Mouse (Mus musculus) heart, adult 9 months (tissue): ENCODE results near the gene Spock2.
"Not testable (repeated sequence)": the region's sequence is repeated elsewhere in the genome, so short reads cannot be mapped to it uniquely, and the experiment has no call there.

ENCODE experiments used
- DNase-seq, 2 experiments: peaks; one replicate each; pipeline ENCODE4 v3.0.0; 2022; ENCODE audit warnings: low spot score in 2 of 2

Gene Spock2

DNA sequence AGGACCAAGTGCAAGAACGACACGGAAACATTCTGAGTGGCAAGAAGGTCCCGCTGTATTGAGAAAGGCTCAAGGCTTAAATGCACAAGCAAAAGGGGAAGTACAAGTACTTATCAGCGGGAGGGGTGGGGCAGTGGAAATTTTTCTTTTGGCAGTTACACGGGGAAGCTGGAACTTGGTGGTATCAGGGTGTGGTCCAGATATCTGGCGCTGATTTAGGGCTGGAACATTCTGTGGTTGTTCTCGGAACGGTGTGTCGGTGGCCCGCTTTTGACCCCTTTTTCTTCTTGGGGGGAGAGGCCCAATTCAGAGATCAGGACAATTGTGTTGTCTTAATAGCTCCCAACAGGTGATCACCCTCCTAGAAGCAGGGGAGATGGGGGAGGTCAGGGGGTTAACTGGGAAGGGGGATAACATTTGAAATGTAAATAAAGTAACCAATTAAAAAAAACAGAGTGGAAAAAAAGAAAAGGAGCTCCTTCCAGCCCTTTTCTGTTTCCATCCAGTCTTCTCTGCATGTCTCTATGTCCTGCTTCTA lies 41.6 kb downstream of the Spock2 start:
- peak; percentile 32 to 41 for DNase-seq

GRCm38 (mm10) chr10:60148087-60148486 lies 42.1 kb downstream of the Spock2 start:
- peak; percentile 35 to 62 for DNase-seq

DNA sequence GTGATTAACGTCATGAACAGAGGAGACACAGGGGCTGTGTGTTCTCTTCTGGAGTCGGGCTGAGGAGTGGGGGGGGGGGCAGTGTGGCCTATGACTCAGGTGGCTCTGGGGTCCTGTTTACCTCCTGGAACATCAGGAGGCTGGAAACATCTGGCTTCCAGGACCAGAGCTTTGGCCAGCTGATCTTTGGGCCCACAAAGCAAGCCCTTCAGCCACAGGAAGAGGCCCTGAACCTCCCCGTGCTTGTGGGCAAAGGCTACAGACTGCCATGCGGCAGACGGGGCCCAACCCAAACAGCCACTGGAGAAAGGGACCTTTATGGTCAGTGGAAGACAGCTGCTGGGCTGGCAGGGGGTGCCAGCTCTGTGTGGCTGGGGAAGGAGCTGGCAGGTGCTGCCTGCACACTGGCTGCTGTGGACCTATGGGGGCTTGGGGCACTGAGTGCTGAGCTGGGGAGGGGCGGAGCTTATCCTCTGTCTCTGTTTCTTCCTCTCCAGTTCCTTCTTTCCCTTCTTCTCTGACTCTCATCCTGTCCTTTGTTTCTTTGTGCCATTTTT lies 45.2 kb downstream of the Spock2 start:
- DNase-seq = no peak

- DNase-seq = no peak
Measured at GRCm38 (mm10) chr10:60156016-60156415, 50.0 kb downstream of the Spock2 start.

- no peak for DNase-seq
Measured at GRCm38 (mm10) chr10:60158144-60158543, 52.1 kb downstream of the Spock2 start.

DNA sequence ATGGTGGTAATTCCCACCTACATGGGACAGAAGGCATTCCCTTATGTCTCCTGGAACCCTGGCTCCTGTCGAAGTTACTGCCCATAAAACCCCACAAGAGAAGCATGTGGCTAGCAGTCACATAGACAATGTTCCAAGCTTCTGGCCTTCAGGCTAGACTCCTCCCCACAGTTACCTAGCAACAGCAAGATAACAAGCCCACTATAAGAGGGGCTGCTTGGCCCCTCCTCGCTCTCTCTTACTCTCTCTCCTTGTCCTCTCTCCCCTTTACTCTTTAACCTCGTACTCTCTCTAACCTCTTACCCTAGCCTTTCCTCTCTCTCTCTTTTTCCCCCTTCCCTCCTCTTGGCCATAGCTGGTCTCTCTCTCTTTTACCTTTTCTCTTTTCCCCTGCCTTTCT lies 55.4 kb downstream of the Spock2 start:
- not testable (repeated sequence) for DNase-seq

- not testable (repeated sequence) for DNase-seq
Measured at GRCm38 (mm10) chr10:60162184-60162972, 56.4 kb downstream of the Spock2 start.

DNA sequence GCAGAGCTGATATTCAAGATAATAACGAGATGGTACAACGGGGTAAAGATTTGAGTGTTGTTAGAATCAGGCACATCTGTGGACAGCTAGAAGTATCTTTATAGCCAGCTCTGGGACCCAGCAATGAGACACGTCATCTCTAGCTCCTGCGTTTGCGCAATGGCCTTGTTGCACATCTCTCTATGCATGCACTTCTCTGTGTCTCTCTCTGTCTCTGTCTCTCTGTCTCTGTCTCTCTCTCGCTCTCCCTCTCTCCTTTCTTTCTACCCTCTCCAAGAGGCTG lies 56.9 kb downstream of the Spock2 start:
- no peak for DNase-seq

DNA sequence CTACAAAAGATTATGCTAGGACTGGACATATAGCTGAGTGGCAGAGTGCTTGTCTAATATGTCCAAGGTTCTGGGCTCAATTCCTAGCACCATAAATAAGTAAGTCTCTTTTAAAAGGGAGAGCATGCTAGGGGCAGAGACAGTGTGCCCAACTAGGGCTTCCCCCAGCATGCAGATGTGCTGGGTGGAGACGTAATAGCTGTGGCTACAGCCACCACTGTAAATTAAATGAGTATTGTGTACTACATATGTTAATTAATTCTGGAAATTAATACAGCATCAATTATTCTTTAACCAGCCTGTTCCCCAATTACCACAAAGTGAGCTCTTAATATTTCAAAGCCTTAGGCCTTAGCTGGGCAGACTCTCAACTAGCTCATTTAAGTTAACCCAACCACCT lies 58.9 kb downstream of the Spock2 start:
- no peak for DNase-seq

DNA sequence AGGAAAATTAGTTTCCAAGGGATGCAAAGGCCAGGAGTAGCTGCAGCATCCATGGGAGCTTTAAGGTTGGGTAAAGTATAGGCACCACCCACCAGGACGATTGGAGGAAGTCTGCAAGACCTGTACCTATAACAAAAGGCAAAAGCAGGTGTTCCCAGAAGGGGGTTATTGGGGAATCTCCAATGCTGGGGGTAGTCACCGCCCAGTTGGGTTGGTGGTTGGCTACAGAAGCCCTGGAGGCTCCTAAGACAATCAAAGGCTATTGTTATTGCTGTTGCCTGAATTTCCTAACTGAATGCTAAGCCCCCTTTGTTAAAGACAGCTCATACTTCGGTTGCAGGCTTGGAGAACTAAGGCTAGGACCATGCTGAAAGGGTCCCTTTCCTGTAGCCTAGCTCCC lies 60.0 kb downstream of the Spock2 start:
- no peak for DNase-seq

GRCm38 (mm10) chr10:60168306-60168705 lies 62.3 kb downstream of the Spock2 start:
- DNase-seq = no peak

DNA sequence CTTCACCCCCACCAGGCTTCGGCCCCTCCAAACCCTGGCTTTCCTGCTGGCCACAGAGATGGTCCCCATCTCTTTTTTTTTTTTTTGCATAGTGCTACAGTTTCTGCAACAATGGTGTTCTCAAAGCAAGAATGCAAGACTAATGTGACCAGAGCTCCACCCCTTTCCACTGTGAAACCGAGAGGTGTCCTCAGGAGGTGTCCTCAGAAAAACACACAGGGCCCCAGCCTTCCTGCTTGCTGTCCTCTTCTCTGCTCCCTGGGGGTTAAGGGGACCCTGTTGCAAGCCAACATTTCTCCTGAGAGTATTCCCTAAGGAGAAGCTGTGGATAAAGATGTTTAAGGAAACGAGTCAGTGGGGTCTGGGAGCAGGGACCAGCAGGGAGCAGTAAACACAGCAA lies 62.9 kb downstream of the Spock2 start:
- DNase-seq = no peak

GRCm38 (mm10) chr10:60170326-60171089 lies 64.5 kb downstream of the Spock2 start:
- DNase-seq = no peak

DNA sequence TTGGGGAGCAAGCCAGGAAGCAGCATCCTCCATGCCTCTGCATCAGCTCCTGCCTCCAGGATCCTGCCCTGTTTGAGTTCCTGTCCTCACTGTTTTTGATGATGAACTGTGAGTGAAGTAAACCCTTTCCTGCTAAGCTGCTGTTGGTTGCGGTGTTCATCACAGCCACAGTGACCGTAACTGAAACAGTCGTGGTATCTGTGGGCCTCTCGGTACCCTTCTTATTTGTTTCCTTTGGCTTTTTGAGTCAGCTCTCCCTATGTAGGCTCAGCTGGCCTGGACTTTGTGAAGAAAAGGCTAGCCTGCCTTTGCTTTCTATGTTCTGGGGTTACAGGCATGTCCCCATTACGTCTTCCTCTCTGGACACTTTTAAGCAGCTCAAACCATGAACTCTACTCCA lies 65.3 kb downstream of the Spock2 start:
- DNase-seq = no peak

DNA sequence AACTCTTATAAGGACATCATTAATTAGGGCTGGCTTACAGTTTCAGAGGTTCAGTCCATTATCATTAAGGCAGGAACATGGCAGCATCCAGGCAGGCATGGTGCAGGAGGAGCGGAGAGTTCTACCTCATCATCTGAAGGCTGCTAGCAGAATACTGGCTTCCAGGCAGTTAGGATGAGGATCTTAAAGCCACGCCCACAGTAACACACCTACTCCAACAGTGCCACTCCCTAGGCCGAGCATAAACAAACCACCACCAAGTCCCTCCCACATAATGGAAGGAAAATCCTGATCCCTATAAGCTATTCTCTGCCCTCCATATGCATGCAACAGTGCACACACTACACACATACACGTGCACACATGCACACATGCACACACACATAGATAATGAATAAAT lies 66.3 kb downstream of the Spock2 start:
- no peak for DNase-seq

- no peak for DNase-seq
Measured at GRCm38 (mm10) chr10:60173035-60173434, 67.0 kb downstream of the Spock2 start.

- DNase-seq = no peak
Measured at GRCm38 (mm10) chr10:60174506-60174905, 68.5 kb downstream of the Spock2 start.

DNA sequence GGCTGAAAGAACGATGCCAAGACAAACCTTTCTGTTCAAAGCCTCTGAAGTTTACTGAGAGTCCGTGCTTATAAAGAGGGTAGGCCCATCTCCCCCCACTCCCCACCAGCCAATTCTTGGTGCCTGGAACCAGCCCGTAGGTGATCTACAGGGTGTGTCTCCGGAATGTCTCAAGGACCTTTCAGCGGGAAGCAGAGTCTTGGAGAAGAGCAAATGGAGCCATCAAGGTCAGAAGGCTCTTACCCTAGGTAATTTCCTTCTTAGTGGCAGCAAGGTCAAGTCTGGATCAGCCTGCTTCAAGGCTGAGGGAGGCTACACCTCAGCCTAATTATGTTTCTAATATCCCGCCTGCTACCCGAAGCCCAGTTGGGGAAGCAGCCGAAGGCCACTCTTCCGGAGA lies 69.3 kb downstream of the Spock2 start:
- not testable (repeated sequence) for DNase-seq
